Mouse (Mus musculus) cortical plate, adult 2 months (tissue): ENCODE data around the gene Diaph3. TPM values are rescaled to one million over a fixed set of nuclear protein-coding genes. Genes with fewer than 3 reads are reported as not detected.

Experiments used
- H3K27ac ChIP-seq: fragments of 200-500 bp; 2 replicates; pipeline ENCODE4 v1.5.1; 2012; ENCODE audit warnings: low read length, control low read depth, inconsistent platforms; ENCODE audit not compliant: insufficient read depth
- H3K4me1 ChIP-seq: fragments of 200-500 bp; 2 replicates; pipeline ENCODE4 v1.6.1; 2011; ENCODE audit warnings: low read length; ENCODE audit not compliant: control insufficient read depth, insufficient read depth
- H3K4me3 ChIP-seq: fragments of 200-500 bp; 2 replicates; pipeline ENCODE4 v1.5.1; 2011; ENCODE audit warnings: mild to moderate bottlenecking, low read length, control low read depth; ENCODE audit not compliant: insufficient read depth
- CTCF ChIP-seq: fragments of 200-500 bp; IDR thresholded peaks from 2 replicates; pipeline ENCODE4 v1.5.1; 2011; ENCODE audit warnings: mild to moderate bottlenecking, control low read depth, low read length; ENCODE audit not compliant: insufficient read depth; ENCODE audit errors: extremely low read depth
- POLR2A ChIP-seq: fragments of 200-500 bp; IDR thresholded peaks from 2 replicates; pipeline ENCODE4 v1.6.1; 2011; ENCODE audit warnings: mild to moderate bottlenecking, low read length, control low read depth; ENCODE audit not compliant: insufficient read depth; ENCODE audit errors: extremely low read depth
- polyA plus RNA-seq: library from polyadenylated mRNA; depleted of rRNA; stranded (reverse); fragments of >200 nt; gene quantifications from 2 replicates; pipeline ENCODE4 v1.2.3, GENCODE M21; 2012; rRNA removed

The Diaph3 gene
- polyA plus RNA-seq = 2.0 and 3.3 TPM in 2 replicates

DNA sequence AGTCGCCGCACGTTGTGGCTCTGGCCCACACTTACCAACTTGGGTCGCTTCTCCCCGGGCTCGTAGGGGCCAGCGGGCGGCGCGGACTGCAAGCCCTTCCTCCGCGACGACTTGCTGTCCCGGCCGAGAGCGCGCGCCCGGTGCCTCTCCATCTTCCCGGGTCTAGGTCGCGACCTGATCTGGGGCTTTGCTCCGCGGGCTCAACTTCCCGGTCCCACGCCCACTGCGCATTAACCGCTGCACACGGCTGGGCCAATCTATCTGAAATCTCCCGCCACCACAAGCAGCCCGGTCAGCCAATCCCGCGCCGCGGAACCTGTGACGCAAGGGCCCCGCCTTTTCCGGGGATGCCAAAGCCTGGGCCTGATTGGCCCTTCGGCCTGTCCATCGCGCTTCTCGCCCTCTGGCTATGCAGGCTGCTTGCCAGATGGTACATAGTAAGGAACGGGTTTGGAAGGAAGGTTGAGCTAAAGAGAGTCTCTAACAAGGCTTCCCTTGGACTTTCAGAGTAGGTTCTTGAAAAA is at the start of gene Diaph3:
Diaph3 (minus strand) TSS at position 273 of the 524 bp plus-strand sequence.
- Histone ChIP-seq H3K27ac (no peak within 1 kb of the TSS), H3K4me3 (peak within 1 kb of the TSS; percentile 39), H3K4me1 (0 out of 2 replicates have a peak, but pooled peaks cover 1% of the 10 kb centered on the region)
- no peak for TF ChIP-seq CTCF
- TF ChIP-seq POLR2A = no peak

DNA sequence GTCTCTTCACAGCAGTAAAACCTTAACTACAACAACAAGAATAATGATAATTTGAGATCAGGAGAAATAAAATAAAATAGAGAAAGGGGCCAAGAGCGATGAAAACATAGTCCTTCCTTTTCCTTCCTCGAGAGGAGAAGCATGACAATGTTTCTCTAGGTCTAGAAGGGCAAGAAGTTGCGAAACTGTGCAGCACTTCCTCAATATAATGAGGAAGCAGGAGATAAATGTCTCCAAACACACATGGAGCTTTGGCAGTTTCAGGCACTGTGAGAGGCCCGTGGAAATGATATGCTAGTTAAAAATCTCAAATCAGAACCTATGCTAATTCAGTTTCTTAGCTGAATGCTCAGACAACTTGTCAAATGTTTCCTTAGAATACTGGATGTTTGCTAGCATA is 49.6 kb upstream of the Diaph3 start:
- Histone ChIP-seq H3K27ac (no peak overlapping the region), H3K4me3 (no peak overlapping the region), H3K4me1 (no peaks in the 10 kb centered on the region)
- no peak for TF ChIP-seq POLR2A
- TF ChIP-seq CTCF = no peak

- Histone ChIP-seq H3K4me1 (no peaks in the 10 kb centered on the region), H3K27ac (no peak overlapping the region), H3K4me3 (no peak overlapping the region)
- TF ChIP-seq CTCF (no peak), POLR2A (no peak)
Measured at GRCm38 (mm10) chr14:87171577-87171976, 30.5 kb upstream of the Diaph3 start.

GRCm38 (mm10) chr14:87169151-87169550 is 28.1 kb upstream of the Diaph3 start:
- no peak overlapping the region for H3K27ac ChIP-seq
- TF ChIP-seq POLR2A (no peak), CTCF (no peak)
- H3K4me3 ChIP-seq = no peak overlapping the region
- H3K4me1 ChIP-seq = no peaks in the 10 kb centered on the region

- TF ChIP-seq CTCF (no peak), POLR2A (no peak)
- Histone ChIP-seq H3K4me3 (no peak overlapping the region), H3K27ac (peak overlapping the region; percentile 75; the same call in 1 of the 2 replicates), H3K4me1 (peaks cover 4% of the 10 kb centered on the region; the same call in 1 of the 2 replicates)
Measured at GRCm38 (mm10) chr14:87155621-87156238, 14.7 kb upstream of the Diaph3 start.

- TF ChIP-seq POLR2A = no peak
- TF ChIP-seq CTCF = no peak
- no peak overlapping the region for H3K4me3 ChIP-seq
- H3K4me1 ChIP-seq = no peaks in the 10 kb centered on the region
- H3K27ac ChIP-seq = no peak overlapping the region
Measured at GRCm38 (mm10) chr14:87149684-87150083, 8.6 kb upstream of the Diaph3 start.

- no peak overlapping the region for H3K4me3 ChIP-seq
- no peaks in the 10 kb centered on the region for H3K4me1 ChIP-seq
- no peak overlapping the region for H3K27ac ChIP-seq
- TF ChIP-seq POLR2A (no peak), CTCF (no peak)
Measured at GRCm38 (mm10) chr14:87146704-87147103, 5.7 kb upstream of the Diaph3 start.

- TF ChIP-seq POLR2A = no peak
- TF ChIP-seq CTCF = no peak
- no peak overlapping the region for H3K27ac ChIP-seq
- H3K4me3 ChIP-seq = no peak overlapping the region
- H3K4me1 ChIP-seq = 0 out of 2 replicates have a peak, but pooled peaks cover 1% of the 10 kb centered on the region
Measured at GRCm38 (mm10) chr14:87145351-87145750, 4.3 kb upstream of the Diaph3 start.

DNA sequence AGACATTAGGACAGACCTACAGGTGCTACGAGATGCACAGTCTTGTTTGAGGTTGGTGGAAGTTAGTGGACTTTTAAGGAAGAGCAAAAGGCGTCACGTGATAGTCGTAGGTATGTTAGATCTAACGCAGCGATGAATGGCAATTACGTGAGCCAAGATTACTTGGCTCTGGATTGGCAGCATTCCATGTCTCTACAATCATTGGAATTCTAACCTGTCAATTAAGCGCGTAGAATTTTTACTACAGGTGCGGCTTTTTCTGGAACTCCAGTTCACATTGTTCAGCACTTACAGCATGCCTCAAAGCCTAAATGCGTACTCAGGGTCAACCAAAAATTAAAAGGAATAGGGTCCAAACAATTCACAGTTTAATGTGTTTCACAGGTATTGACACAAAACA is 742 bp upstream of the Diaph3 start:
- TF ChIP-seq POLR2A = no peak
- no peak for TF ChIP-seq CTCF
- Histone ChIP-seq H3K4me1 (0 out of 2 replicates have a peak, but pooled peaks cover 1% of the 10 kb centered on the region), H3K4me3 (no peak overlapping the region; the same call in 1 of the 2 replicates), H3K27ac (no peak overlapping the region)

DNA sequence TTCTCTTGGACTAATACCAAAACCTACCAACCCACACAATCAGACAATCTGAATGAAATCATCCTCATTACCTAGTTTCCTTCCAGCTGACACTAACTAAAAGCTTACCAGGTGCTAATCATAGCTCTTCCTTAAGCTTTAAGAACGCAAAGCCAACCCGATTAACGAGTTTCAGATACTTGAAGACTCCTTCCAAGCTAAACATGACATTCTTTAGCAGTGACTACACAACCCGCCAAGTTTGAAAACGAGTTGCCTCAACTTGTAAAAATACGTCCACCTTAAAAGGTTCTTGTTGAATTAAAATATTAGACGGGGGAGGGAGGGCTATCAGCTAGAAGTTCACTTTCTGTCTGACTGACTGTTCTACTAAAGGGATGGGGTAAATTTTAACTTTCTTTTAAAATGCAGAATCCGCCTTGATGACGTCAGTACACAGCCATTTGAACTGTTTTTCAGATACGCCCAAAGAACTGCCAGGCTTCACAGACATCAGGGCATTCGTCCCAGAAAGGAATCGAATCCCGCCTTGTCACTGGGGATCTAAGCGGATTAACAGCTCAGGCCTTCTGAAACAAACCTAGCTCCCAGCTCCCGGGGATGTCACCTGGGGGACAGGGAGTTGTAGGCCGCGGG is 590 bp downstream of the Diaph3 start:
- Histone ChIP-seq H3K4me3 (peak overlapping the region; percentile 39), H3K4me1 (0 out of 2 replicates have a peak, but pooled peaks cover 1% of the 10 kb centered on the region), H3K27ac (no peak overlapping the region)
- TF ChIP-seq POLR2A (no peak), CTCF (no peak)
